Mouse (Mus musculus) kidney, embryonic 14.5 days (tissue): ENCODE results near the gene Lonp1. TPM values are rescaled to one million over a fixed set of nuclear protein-coding genes. Genes with fewer than 3 reads are reported as not detected.
"Not testable (repeated sequence)": the region's sequence is repeated elsewhere in the genome, so short reads cannot be mapped to it uniquely, and the experiment has no call there.

ENCODE experiments used
- ATAC-seq: fragments of 200-750 bp; cut with Nextera tagmentation; 2 replicates; pipeline ENCODE4 v1.8.0; 2017; ENCODE audit warnings: moderate number of reproducible peaks, mild to moderate bottlenecking, moderate TSS enrichment, moderate library complexity; ENCODE audit not compliant: low FRiP score, low TSS enrichment
- H3K27ac ChIP-seq: fragments of 300-500 bp; sonication (generic); 2 replicates; pipeline ENCODE4 v1.5.1; 2014; ENCODE audit warnings: low read depth, mild to moderate bottlenecking, low read length, moderate library complexity, mixed read lengths
- H3K27me3 ChIP-seq: fragments of 300-500 bp; sonication (generic); 2 replicates; pipeline ENCODE4 v1.6.1; 2014; ENCODE audit warnings: mild to moderate bottlenecking, low read length; ENCODE audit not compliant: control insufficient read depth, insufficient read depth
- H3K36me3 ChIP-seq: fragments of 300-500 bp; sonication (generic); 2 replicates; pipeline ENCODE4 v1.6.1; 2014; ENCODE audit warnings: low read length, mixed read lengths; ENCODE audit not compliant: control insufficient read depth, insufficient read depth
- H3K4me1 ChIP-seq: fragments of 300-500 bp; sonication (generic); 2 replicates; pipeline ENCODE4 v1.6.1; 2014; ENCODE audit warnings: low read length, mixed read lengths; ENCODE audit not compliant: control insufficient read depth, insufficient read depth
- H3K4me2 ChIP-seq: fragments of 300-500 bp; sonication (generic); replicated peaks from 2 replicates; pipeline ENCODE4 v1.6.1; 2014; ENCODE audit warnings: low read depth, mild to moderate bottlenecking, low read length
- H3K4me3 ChIP-seq: fragments of 300-500 bp; sonication (generic); 2 replicates; pipeline ENCODE4 v1.5.1; 2014; ENCODE audit warnings: mild to moderate bottlenecking, low read length
- H3K9ac ChIP-seq: fragments of 300-500 bp; sonication (generic); 2 replicates; pipeline ENCODE4 v1.6.1; 2014; ENCODE audit warnings: low read depth, mild to moderate bottlenecking, low read length, moderate library complexity
- H3K9me3 ChIP-seq: fragments of 300-500 bp; sonication (generic); 2 replicates; pipeline ENCODE4 v1.6.1; 2016; ENCODE audit warnings: low read length; ENCODE audit not compliant: control insufficient read depth
- WGBS: fragments of 180-500 bp; shearing (Covaris S2); extraction: QIAGEN DNeasy Blood & Tissue Kit; methylation state at CpG from one replicate; pipeline ENCODE4 v1.1.7; 2014; 5-methylcytosine and 5-hydroxymethylcytosine counted together
- polyA plus RNA-seq: library from polyadenylated mRNA; unstranded; fragments of >200 nt; fragmentation: Nextera tagmentation; extraction: Ambion mirVana; gene quantifications from 2 replicates; pipeline ENCODE4 v1.2.1, GENCODE M21; 2014

The Lonp1 gene
- polyA plus RNA-seq, 1 experiment from 2014 or later, result 63.2 TPM

DNA sequence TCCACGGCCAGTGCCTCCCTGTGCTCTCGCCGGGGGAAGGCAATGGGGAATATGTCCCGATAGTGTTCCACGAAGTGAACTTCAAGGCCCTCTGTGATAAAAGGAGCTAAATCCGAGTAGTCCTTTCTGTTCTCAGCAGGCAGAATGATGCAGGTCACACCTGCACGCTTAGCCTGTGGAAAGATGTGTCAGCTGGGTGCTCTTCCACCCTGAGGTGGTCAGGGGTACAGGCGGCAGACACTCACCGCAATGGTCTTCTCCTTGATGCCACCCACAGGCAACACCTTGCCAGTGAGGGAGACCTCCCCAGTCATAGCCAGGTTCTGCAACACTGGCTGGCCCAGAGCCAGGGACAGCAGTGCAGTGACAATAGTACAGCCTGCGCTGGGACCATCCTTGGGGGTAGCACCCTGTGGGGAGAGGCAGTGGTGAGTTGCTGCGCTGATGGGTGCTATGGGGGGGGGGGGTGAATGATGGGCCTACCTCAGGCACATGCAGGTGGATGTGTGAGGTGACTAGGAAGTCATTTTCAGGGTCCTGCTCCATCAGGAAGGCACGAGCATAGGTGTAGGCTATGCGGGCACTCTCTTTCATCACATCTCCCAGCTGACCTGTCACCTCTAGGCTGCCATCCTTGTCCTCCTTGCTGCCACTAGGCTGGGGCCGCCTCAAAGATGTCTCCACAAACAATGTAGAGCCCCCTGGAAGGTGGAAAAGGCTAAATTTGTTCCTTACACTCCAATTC is 12.1 kb downstream of the Lonp1 start:
- peak overlapping the region; percentile 78 for H3K4me3 ChIP-seq
- no peak overlapping the region for H3K27ac ChIP-seq

DNA sequence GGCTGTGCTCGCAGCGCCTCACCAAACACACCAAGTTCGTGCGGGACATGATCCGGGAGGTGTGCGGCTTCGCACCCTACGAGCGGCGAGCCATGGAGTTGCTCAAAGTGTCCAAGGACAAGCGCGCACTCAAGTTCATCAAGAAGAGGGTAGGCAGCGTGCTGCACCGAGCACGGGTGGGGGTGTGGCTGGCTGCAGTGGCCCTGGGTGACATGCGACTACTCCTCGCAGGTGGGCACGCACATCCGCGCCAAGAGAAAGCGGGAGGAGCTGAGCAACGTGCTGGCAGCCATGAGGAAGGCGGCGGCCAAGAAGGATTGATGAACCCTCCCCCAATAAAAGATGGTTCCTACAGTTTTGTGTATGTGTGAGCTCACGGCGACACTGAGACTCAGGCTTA is 12.8 kb downstream of the Lonp1 start:
- peak overlapping the region; percentile 90; the same call in 1 of the 2 replicates for H3K27ac ChIP-seq
- peak overlapping the region; percentile 86 for H3K4me2 ChIP-seq
- H3K9me3 ChIP-seq, H3K27me3 ChIP-seq, ATAC-seq: not testable (repeated sequence)
- H3K4me1 ChIP-seq, result peaks cover 13% of the 10 kb centered on the region
- H3K36me3 ChIP-seq, result peaks cover 48% of the 10 kb centered on the region
- H3K4me3 ChIP-seq, result peak overlapping the region; percentile 78
- H3K9ac ChIP-seq, result peak overlapping the region; percentile 87
- under 1% methylated on average over 26 of the region's 26 CpGs for WGBS

More for the DNA sequence above, 12.1 kb downstream of the Lonp1 start:
- Histone ChIP-seq H3K9me3 (no peaks in the 10 kb centered on the region), H3K27me3 (no peaks in the 10 kb centered on the region), H3K4me1 (peaks cover 12% of the 10 kb centered on the region), H3K9ac (peak overlapping the region; percentile 87), H3K4me2 (peak overlapping the region; percentile 86), H3K36me3 (peaks cover 55% of the 10 kb centered on the region)
- ATAC-seq, result no peak
- 22% methylated on average over 14 of the region's 14 CpGs for WGBS

GRCm38 (mm10) chr17:56613236-56613844 is 13.3 kb downstream of the Lonp1 start, which contains the start of gene Rpl36:
Gene Rpl36, plus strand, starts transcription at chr17:56613416.
- peak within 1 kb of the TSS; percentile 86 for H3K4me2 ChIP-seq
- H3K27me3 ChIP-seq, result no peaks in the 10 kb centered on the region
- no peaks in the 10 kb centered on the region for H3K9me3 ChIP-seq
- WGBS, result under 1% methylated on average over 52 of the region's 52 CpGs
- H3K9ac ChIP-seq, result peak within 1 kb of the TSS; percentile 87
- H3K4me3 ChIP-seq, result peak within 1 kb of the TSS; percentile 78
- H3K27ac ChIP-seq, result peak within 1 kb of the TSS; percentile 90
- ATAC-seq, result peak; percentile 58
- H3K36me3 ChIP-seq, result peaks cover 42% of the 10 kb centered on the region
- H3K4me1 ChIP-seq, result peaks cover 18% of the 10 kb centered on the region

DNA sequence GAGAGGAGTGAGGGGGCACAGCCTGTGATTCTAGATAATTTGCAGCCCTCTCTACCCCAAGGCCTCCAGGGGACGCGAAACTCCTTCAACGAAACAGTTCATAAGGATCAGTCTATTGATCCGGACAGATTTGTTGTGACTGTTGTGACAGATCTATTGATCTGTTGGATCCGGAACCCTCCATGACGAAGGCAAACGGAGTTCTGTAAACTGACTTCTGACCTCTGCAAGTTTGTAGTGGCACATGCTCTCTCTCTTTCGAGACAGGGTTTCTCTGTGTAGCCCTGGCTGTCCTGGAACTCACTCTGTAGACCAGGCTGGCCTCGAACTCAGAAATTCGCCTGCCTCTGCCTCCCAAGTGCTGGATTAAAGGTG is 14.1 kb downstream of the Lonp1 start:
- not testable (repeated sequence) for H3K4me2 ChIP-seq, H3K4me3 ChIP-seq, ATAC-seq, H3K27me3 ChIP-seq, H3K9ac ChIP-seq, H3K27ac ChIP-seq, H3K9me3 ChIP-seq
- Histone ChIP-seq H3K4me1 (peaks cover 19% of the 10 kb centered on the region), H3K36me3 (peaks cover 37% of the 10 kb centered on the region)
- WGBS, result 87% methylated on average over 10 of the region's 10 CpGs

DNA sequence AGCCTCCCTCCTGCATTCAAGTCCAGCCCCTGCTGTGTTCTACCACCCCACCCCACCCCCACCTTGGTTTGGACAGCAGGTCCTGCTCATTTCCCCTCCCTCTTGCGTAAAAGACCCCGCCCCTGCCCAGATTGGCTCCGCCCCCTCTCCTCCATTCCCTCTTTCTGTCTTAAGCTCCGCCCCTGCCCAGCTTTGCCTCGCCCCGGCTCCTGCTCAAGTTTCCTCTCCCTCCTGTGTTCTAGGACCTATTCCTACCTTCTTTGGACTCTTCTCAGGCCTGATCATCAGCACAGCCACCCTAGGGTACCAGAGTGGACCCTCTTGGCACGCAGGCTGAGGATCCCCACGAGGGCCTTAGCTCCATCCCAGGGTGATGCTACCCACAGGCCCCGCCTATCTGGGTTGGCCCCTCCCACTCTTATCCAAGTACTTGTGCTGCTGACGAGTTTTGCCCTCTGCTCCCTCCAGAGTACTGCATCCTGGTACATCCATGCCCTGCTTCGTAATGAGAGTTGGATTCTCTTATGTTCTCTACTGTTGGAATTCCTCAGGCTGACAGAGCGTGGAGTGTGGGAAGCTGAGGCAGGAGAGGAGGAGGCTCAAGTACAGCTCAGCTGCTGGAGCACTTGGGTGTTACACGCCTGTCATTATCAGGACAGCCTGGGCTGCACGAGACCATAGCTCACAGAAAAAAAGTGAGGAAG is 14.7 kb downstream of the Lonp1 start:
- ATAC-seq, result no peak; the same call in 1 of the 2 replicates
- Histone ChIP-seq H3K27ac (no peak overlapping the region), H3K4me2 (no peak overlapping the region), H3K4me3 (no peak overlapping the region), H3K36me3 (peaks cover 37% of the 10 kb centered on the region), H3K9ac (no peak overlapping the region), H3K9me3 (no peaks in the 10 kb centered on the region), H3K4me1 (peaks cover 19% of the 10 kb centered on the region), H3K27me3 (no peaks in the 10 kb centered on the region)
- WGBS, result 17% methylated on average over 14 of the region's 14 CpGs

- peaks cover 37% of the 10 kb centered on the region for H3K36me3 ChIP-seq
- no peak overlapping the region for H3K4me2 ChIP-seq
- no peak overlapping the region for H3K4me3 ChIP-seq
- no peaks in the 10 kb centered on the region for H3K27me3 ChIP-seq
- H3K9ac ChIP-seq, result no peak overlapping the region
- ATAC-seq, result no peak
- peaks cover 19% of the 10 kb centered on the region for H3K4me1 ChIP-seq
- H3K9me3 ChIP-seq, result no peaks in the 10 kb centered on the region
- no peak overlapping the region for H3K27ac ChIP-seq
- 69% methylated on average over 2 of the region's 2 CpGs for WGBS
Measured at GRCm38 (mm10) chr17:56611323-56611722, 15.4 kb downstream of the Lonp1 start.

DNA sequence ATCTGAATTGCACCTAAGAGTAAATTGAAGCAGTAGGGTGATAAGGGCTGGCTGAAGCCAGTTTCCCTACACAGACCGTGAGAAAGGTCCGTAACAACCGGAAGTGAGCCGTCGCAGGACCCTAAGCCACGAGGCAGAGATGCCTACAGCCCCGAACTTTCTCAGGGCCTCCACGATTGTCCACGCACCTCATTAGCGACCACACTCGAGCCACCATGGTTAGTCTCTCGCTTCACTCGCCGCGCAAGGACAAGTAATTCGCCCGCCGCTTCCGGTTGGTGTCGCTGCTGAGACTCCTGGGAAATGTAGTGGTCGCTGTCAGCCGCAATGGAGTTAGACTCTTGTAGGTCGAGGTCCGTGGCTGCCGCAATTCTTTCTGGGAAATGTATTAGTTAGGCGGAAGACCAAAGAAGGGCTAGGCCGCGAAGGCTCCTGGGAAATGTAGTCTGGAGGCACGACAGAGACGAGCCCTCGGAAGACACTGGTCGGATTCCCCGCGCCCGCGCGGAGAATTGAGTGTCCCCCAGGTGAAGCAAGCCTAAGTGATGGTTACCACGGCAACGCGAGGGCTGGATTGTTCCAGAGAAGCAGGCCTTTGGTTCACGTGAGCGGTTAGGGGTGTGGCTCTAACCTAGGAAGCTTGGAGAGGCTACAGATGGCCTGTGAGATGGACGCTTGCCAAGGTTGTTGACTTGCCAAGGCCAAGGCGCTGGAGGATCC is 17.1 kb downstream of the Lonp1 start, which contains the start of gene 2410015M20Rik:
TSS of gene 2410015M20Rik (minus strand) at position 320 of the 720 bp plus-strand sequence.
- Histone ChIP-seq H3K4me3 (peak within 1 kb of the TSS; percentile 42), H3K36me3 (peaks cover 37% of the 10 kb centered on the region), H3K4me2 (peak within 1 kb of the TSS; percentile 61), H3K4me1 (peaks cover 11% of the 10 kb centered on the region), H3K9me3 (no peaks in the 10 kb centered on the region), H3K9ac (peak within 1 kb of the TSS; percentile 60), H3K27me3 (no peaks in the 10 kb centered on the region), H3K27ac (peak within 1 kb of the TSS; percentile 53; the same call in 1 of the 2 replicates)
- peak; percentile 85 for ATAC-seq
- under 1% methylated on average over 44 of the region's 44 CpGs for WGBS

DNA sequence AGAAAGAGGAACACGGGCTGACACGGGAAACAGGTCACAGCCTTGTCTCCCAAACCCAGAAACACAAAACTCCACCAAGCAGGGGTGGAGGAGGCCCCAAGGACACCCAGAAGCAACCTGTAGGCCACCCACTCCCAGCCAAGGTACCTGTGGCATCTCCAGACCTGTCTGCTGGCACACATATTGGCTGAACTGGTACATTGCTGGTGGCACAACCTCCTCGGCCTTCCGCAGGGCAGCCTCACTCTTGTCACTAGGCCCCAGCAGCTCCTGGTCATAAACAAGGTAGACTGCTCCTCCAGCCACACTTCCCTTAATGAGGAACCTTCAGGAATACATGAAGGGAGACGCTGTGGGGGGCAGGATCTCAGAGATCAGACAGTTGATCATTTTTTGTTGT is 18.0 kb downstream of the Lonp1 start:
- Histone ChIP-seq H3K4me2 (peak overlapping the region; percentile 61), H3K9me3 (no peaks in the 10 kb centered on the region), H3K27me3 (no peaks in the 10 kb centered on the region), H3K4me1 (peaks cover 7% of the 10 kb centered on the region), H3K27ac (no peak overlapping the region), H3K4me3 (peak overlapping the region; percentile 42), H3K9ac (peak overlapping the region; percentile 55; the same call in 1 of the 2 replicates), H3K36me3 (peaks cover 41% of the 10 kb centered on the region)
- ATAC-seq, result no peak
- 33% methylated on average over 5 of the region's 5 CpGs for WGBS
